Mouse (Mus musculus) ES-E14 (cell line): Measurements from ENCODE around the gene Tspan3.

ENCODE experiments used
- CHD2 ChIP-seq: IDR thresholded peaks from 2 replicates; pipeline ENCODE4 v1.6.1; 2014; ENCODE audit warnings: mild to moderate bottlenecking, low read depth, low read length, inconsistent platforms
- HCFC1 ChIP-seq: IDR thresholded peaks from 2 replicates; pipeline ENCODE4 v1.6.1; 2012; ENCODE audit warnings: low read length, inconsistent platforms, borderline replicate concordance; ENCODE audit not compliant: insufficient read depth
- MAFK ChIP-seq: IDR thresholded peaks from 2 replicates; pipeline ENCODE4 v1.6.1; 2014; ENCODE audit warnings: mild to moderate bottlenecking, low read depth, low read length, inconsistent platforms; ENCODE audit not compliant: insufficient read depth
- ZNF384 ChIP-seq: IDR thresholded peaks from 2 replicates; pipeline ENCODE4 v1.6.1; 2012; ENCODE audit warnings: low read depth, low read length, inconsistent platforms

GRCm38 (mm10) chr9:56100041-56100522, 65.2 kb downstream of the Tspan3 start:
- TF ChIP-seq MAFK (no peak), HCFC1 (no peak), ZNF384 (no peak), CHD2 (no peak)
